Comparison of ENCODE assay signal across 9 mouse cellular contexts in genomic region chr2:28447315-28447670, GRCm38 (mm10). TPM values are rescaled to one million over a fixed set of nuclear protein-coding genes. Genes with fewer than 3 reads are reported as not detected.
DNase-seq lines count a peak whose midpoint lies in the region; ATAC-seq lines count a peak whose summit lies in the region.
"Had no signal": no experiment of that assay in that cellular context is flagged by ENCODE, and none has a peak within 500 bp of the region (broad histone marks: within the 10 kb centered on the region; RNA-seq: fewer than 3 reads in every experiment).

No protein-coding gene starts in this region.

- ATAC-seq in lung, embryonic 16.5 days (ENCODE audit: low read depth): peak; percentile 34
- peak; percentile 72 for ATAC-seq in forebrain, embryonic 13.5 days
- ATAC-seq in limb, embryonic 13.5 days (ENCODE audit: low FRiP score, low read depth): peak; percentile 68; the same call in 1 of the 2 replicates
- ATAC-seq in granulocyte monocyte progenitor cell, adult 5-6 weeks (replicated peaks; ENCODE audit: poor library complexity, severe bottlenecking): no peak

- no peak for DNase-seq in lung, postnatal 36 days
- peak; percentile 48 for DNase-seq in retina, postnatal 1 day
- no peak for DNase-seq in gastrocnemius, adult 18-20 months (ENCODE audit: low spot score)
- no peak for DNase-seq in left cerebral cortex, adult 9 months (ENCODE audit: low spot score in 2 of 2)

- H3K27ac ChIP-seq in lung, embryonic 16.5 days (ENCODE audit: low read length): peak overlapping the region; percentile 77
- peak overlapping the region; percentile 55 for H3K27ac ChIP-seq in forebrain, embryonic 13.5 days
- H3K27ac ChIP-seq in limb, embryonic 13.5 days: peak overlapping the region; percentile 70; the same call in 1 of the 2 replicates

- H3K9ac ChIP-seq in lung, embryonic 16.5 days (ENCODE audit: low read length): peak overlapping the region; percentile 83
- peak overlapping the region; percentile 89 for H3K9ac ChIP-seq in forebrain, embryonic 13.5 days
- peak overlapping the region; percentile 88 for H3K9ac ChIP-seq in limb, embryonic 13.5 days

- peak overlapping the region; percentile 93 for H3K4me2 ChIP-seq in lung, embryonic 16.5 days (ENCODE audit: low read depth, low read length)
- H3K4me2 ChIP-seq in forebrain, embryonic 13.5 days: peak overlapping the region; percentile 93
- H3K4me2 ChIP-seq in limb, embryonic 13.5 days (replicated peaks): peak overlapping the region; percentile 92

- peaks cover 8% of the 10 kb centered on the region; the same call in 1 of the 2 replicates for H3K4me1 ChIP-seq in lung, embryonic 16.5 days (replicated peaks; ENCODE audit: control insufficient read depth, insufficient read depth, low read length)
- H3K4me1 ChIP-seq in forebrain, embryonic 13.5 days: peaks cover 15% of the 10 kb centered on the region
- peaks cover 15% of the 10 kb centered on the region for H3K4me1 ChIP-seq in limb, embryonic 13.5 days

- peak overlapping the region; percentile 65 for H3K4me3 ChIP-seq in lung, embryonic 16.5 days (ENCODE audit: low read length)
- H3K4me3 ChIP-seq in forebrain, embryonic 13.5 days: peak overlapping the region; percentile 73
- H3K4me3 ChIP-seq in limb, embryonic 13.5 days: peak overlapping the region; percentile 77

- no peaks in the 10 kb centered on the region for H3K9me3 ChIP-seq in lung, embryonic 16.5 days (ENCODE audit: control insufficient read depth, low read length)
- no peaks in the 10 kb centered on the region for H3K9me3 ChIP-seq in forebrain, embryonic 13.5 days (replicated peaks)
- H3K9me3 ChIP-seq in limb, embryonic 13.5 days: no peaks in the 10 kb centered on the region

- 4% methylated on average over 11 of the region's 11 CpGs for WGBS in lung, embryonic 16.5 days
- WGBS in forebrain, embryonic 13.5 days: 4% methylated on average over 11 of the region's 11 CpGs
- 8% methylated on average over 11 of the region's 11 CpGs for WGBS in limb, embryonic 13.5 days

- no peaks in the 10 kb centered on the region for H3K27me3 ChIP-seq in lung, embryonic 16.5 days (ENCODE audit: control insufficient read depth, insufficient read depth, low read depth, low read length)
- no peaks in the 10 kb centered on the region for H3K27me3 ChIP-seq in forebrain, embryonic 13.5 days
- 0 out of 2 replicates have a peak, but pooled peaks cover 2% of the 10 kb centered on the region for H3K27me3 ChIP-seq in limb, embryonic 13.5 days

- peaks cover 5% of the 10 kb centered on the region; the same call in 1 of the 2 replicates for H3K36me3 ChIP-seq in lung, embryonic 16.5 days (ENCODE audit: control insufficient read depth, insufficient read depth, low read length)
- H3K36me3 ChIP-seq in forebrain, embryonic 13.5 days (ENCODE audit: poor library complexity, severe bottlenecking): peaks cover 27% of the 10 kb centered on the region
- peaks cover 32% of the 10 kb centered on the region for H3K36me3 ChIP-seq in limb, embryonic 13.5 days

RNA-seq across cellular contexts. Expression of gene Ppp1r26, which starts 0.7 kb away (rescaled TPM):
- 6.3 and 6.5 TPM in 2 replicates for polyA plus RNA-seq in lung, embryonic 16.5 days (2015; fragmentation: Nextera tagmentation; extraction: Ambion mirVana)
- polyA plus RNA-seq in forebrain, embryonic 13.5 days (2015; fragmentation: Nextera tagmentation; extraction: Ambion mirVana): 6.2 and 8.4 TPM in 2 replicates
- 6.2 and 7.1 TPM in 2 replicates for polyA plus RNA-seq in limb, embryonic 13.5 days (2015; fragmentation: Nextera tagmentation; extraction: Ambion mirVana)
- total RNA-seq in gastrocnemius, adult 18-20 months (2021): 1 to 10 TPM; 2.4 to 3.0 TPM
- total RNA-seq in granulocyte monocyte progenitor cell, adult 5-6 weeks (2014; fragmentation: Nextera tagmentation): 0.80 and 2.1 TPM in 2 replicates
- total RNA-seq in granulocyte monocyte progenitor cell, adult 5-6 weeks (2017): 1.2 and 1.9 TPM in 2 replicates

RNA-seq across cellular contexts. Expression of gene 1700007K13Rik, which starts 18.8 kb away (rescaled TPM):
- 4.6 and 5.1 TPM in 2 replicates for polyA plus RNA-seq in lung, embryonic 16.5 days (2015; fragmentation: Nextera tagmentation; extraction: Ambion mirVana)
- 2.0 TPM in 2 replicates for polyA plus RNA-seq in forebrain, embryonic 13.5 days (2015; fragmentation: Nextera tagmentation; extraction: Ambion mirVana)
- polyA plus RNA-seq in limb, embryonic 13.5 days (2015; fragmentation: Nextera tagmentation; extraction: Ambion mirVana): 0.32 and 0.48 TPM in 2 replicates
- not detected for total RNA-seq in gastrocnemius, adult 18-20 months (2021)
- total RNA-seq in granulocyte monocyte progenitor cell, adult 5-6 weeks (2014; fragmentation: Nextera tagmentation): not detected in 2 replicates
- not detected in 2 replicates for total RNA-seq in granulocyte monocyte progenitor cell, adult 5-6 weeks (2017)
- polyA plus RNA-seq: adrenal gland, adult 2 months had no signal

RNA-seq across cellular contexts. Expression of gene Mrps2, which starts 20.6 kb away (rescaled TPM):
- polyA plus RNA-seq in lung, embryonic 16.5 days (2015; fragmentation: Nextera tagmentation; extraction: Ambion mirVana): 49.9 and 52.7 TPM in 2 replicates
- polyA plus RNA-seq in forebrain, embryonic 13.5 days (2015; fragmentation: Nextera tagmentation; extraction: Ambion mirVana): 52.5 and 54.3 TPM in 2 replicates
- 59.4 and 60.0 TPM in 2 replicates for polyA plus RNA-seq in limb, embryonic 13.5 days (2015; fragmentation: Nextera tagmentation; extraction: Ambion mirVana)
- total RNA-seq in gastrocnemius, adult 18-20 months (2021): 10 to 100 TPM; 21.1 to 22.9 TPM
- total RNA-seq in granulocyte monocyte progenitor cell, adult 5-6 weeks (2014; fragmentation: Nextera tagmentation): 61.3 and 62.9 TPM in 2 replicates
- total RNA-seq in granulocyte monocyte progenitor cell, adult 5-6 weeks (2017): 29.3 and 33.0 TPM in 2 replicates

RNA-seq across cellular contexts. Expression of gene Gbgt1, which starts 49.4 kb away (rescaled TPM):
- polyA plus RNA-seq in lung, embryonic 16.5 days (2015; fragmentation: Nextera tagmentation; extraction: Ambion mirVana): 1.1 and 1.5 TPM in 2 replicates
- polyA plus RNA-seq in forebrain, embryonic 13.5 days (2015; fragmentation: Nextera tagmentation; extraction: Ambion mirVana): 0.43 TPM in 1 of 2 replicates, not detected in the other
- polyA plus RNA-seq in limb, embryonic 13.5 days (2015; fragmentation: Nextera tagmentation; extraction: Ambion mirVana): 0.94 and 0.95 TPM in 2 replicates
- total RNA-seq in gastrocnemius, adult 18-20 months (2021): under 1 TPM; 0.81 to 0.89 TPM
- not detected in 2 replicates for total RNA-seq in granulocyte monocyte progenitor cell, adult 5-6 weeks (2014; fragmentation: Nextera tagmentation)
- not detected in 2 replicates for total RNA-seq in granulocyte monocyte progenitor cell, adult 5-6 weeks (2017)

RNA-seq across cellular contexts. Expression of gene Gm10134, which starts 58.6 kb away (rescaled TPM):
- polyA plus RNA-seq in lung, embryonic 16.5 days (2015; fragmentation: Nextera tagmentation; extraction: Ambion mirVana): 3.4 and 3.7 TPM in 2 replicates
- polyA plus RNA-seq in forebrain, embryonic 13.5 days (2015; fragmentation: Nextera tagmentation; extraction: Ambion mirVana): 0.53 and 0.76 TPM in 2 replicates
- polyA plus RNA-seq in limb, embryonic 13.5 days (2015; fragmentation: Nextera tagmentation; extraction: Ambion mirVana): 1.4 and 2.5 TPM in 2 replicates
- under 1 TPM in 1 of 2 experiments, not detected in 1; 0.74 TPM for total RNA-seq in gastrocnemius, adult 18-20 months (2021)
- total RNA-seq in granulocyte monocyte progenitor cell, adult 5-6 weeks (2014; fragmentation: Nextera tagmentation): not detected in 2 replicates
- total RNA-seq in granulocyte monocyte progenitor cell, adult 5-6 weeks (2017): not detected in 2 replicates
